Mouse (Mus musculus): ENCODE measurements around the gene Tcf20. TPM values are rescaled to one million over a fixed set of nuclear protein-coding genes. Genes with fewer than 3 reads are reported as not detected.

Tcf20 gene
- polyA plus RNA-seq, 1 experiment from 2014 or later: 14.3 TPM

- peak overlapping the region; percentile 65 for H3K4me2 ChIP-seq (replicated peaks)
- WGBS: 9% methylated on average over 6 of the region's 6 CpGs
- peaks cover 14% of the 10 kb centered on the region for H3K27me3 ChIP-seq
- H3K27ac ChIP-seq: peak overlapping the region; percentile 72
- H3K4me1 ChIP-seq: peaks cover 47% of the 10 kb centered on the region
- H3K36me3 ChIP-seq: no peaks in the 10 kb centered on the region
- 0 out of 2 replicates have a peak overlapping the region, but pooled peaks have one; percentile 50 for H3K9ac ChIP-seq
- H3K9me3 ChIP-seq: no peaks in the 10 kb centered on the region
- peak overlapping the region; percentile 29 for H3K4me3 ChIP-seq
- no peak for ATAC-seq (ENCODE audit: low FRiP score, low read depth)
Measured at GRCm38 (mm10) chr15:82967947-82968346, 19.7 kb downstream of the Tcf20 start.

DNA sequence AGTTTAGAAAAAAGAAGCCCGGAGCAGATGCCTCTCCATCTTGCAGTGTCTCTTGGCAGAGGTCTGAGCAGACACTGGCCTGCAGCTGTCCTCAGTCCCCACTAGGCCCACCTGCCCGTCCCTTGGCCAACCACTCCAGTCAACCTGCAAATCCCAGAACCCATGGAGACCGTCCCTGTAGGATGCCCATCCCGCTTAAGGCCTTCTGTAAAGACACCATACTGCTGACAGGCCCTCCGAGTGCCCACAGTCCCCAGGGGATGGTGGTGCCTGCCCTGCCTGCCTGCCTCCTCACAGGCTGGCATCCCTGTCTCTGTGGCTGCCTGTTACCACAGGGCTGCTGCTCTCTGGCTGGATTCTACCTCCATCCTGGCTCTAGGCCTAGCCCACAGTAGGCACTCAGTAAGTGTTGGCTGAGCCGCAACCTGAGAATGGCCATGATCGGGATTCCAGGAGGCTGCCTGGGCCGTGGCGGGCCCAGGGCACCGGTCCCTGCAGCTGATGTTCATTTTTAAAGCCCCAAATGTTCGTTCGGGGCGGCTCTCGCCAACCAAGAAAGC is 23.3 kb downstream of the Tcf20 start:
- 57% methylated on average over 14 of the region's 14 CpGs for WGBS
- Histone ChIP-seq H3K4me2 (replicated peaks) (peak overlapping the region; percentile 83), H3K27ac (peak overlapping the region; percentile 67), H3K4me1 (peaks cover 75% of the 10 kb centered on the region), H3K36me3 (no peaks in the 10 kb centered on the region), H3K27me3 (peaks cover 38% of the 10 kb centered on the region), H3K9me3 (no peaks in the 10 kb centered on the region), H3K4me3 (peak overlapping the region; percentile 61), H3K9ac (peak overlapping the region; percentile 31; the same call in 1 of the 2 replicates)
- no peak for ATAC-seq (ENCODE audit: low FRiP score, low read depth)

DNA sequence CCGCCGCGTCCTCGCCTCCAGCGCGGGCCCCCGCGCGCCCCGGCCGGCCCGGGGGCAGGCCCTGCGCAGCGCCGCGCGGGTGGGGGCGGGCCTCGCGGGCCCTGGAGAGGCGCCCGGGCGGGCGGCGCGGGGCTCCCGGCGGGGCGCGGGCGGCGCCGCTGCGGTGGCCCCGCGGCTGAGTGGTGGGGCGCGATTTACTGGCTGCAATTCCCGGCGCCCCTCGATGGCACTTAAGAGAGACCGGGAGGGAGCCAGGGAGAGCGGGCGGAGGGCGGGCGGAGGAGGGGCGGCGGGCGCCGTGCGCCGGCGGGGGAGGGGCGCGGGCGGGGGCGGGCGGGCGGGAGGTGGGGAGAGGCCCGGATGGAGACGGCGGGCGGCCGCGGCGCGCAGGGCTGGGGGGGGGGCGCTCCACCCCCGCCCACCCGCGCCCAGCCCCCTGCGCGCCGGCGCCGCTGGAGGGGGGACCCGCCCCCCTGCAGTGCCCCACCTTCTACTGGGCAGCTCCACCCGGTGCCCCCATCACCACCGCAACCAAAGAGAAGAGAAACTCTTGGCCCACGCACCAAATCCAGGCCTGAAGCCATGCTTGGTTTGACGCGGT is 24.0 kb downstream of the Tcf20 start:
- peak overlapping the region; percentile 67; the same call in 1 of the 2 replicates for H3K27ac ChIP-seq
- peak overlapping the region; percentile 61 for H3K4me3 ChIP-seq
- H3K9me3 ChIP-seq: no peaks in the 10 kb centered on the region
- H3K36me3 ChIP-seq: no peaks in the 10 kb centered on the region
- 1% methylated on average over 34 of the region's 82 CpGs for WGBS
- peaks cover 43% of the 10 kb centered on the region for H3K27me3 ChIP-seq
- peaks cover 75% of the 10 kb centered on the region for H3K4me1 ChIP-seq
- peak overlapping the region; percentile 70 for H3K9ac ChIP-seq
- peak overlapping the region; percentile 83 for H3K4me2 ChIP-seq (replicated peaks)
- ATAC-seq (ENCODE audit: low FRiP score, low read depth): peak; percentile 39; the same call in 1 of the 2 replicates

DNA sequence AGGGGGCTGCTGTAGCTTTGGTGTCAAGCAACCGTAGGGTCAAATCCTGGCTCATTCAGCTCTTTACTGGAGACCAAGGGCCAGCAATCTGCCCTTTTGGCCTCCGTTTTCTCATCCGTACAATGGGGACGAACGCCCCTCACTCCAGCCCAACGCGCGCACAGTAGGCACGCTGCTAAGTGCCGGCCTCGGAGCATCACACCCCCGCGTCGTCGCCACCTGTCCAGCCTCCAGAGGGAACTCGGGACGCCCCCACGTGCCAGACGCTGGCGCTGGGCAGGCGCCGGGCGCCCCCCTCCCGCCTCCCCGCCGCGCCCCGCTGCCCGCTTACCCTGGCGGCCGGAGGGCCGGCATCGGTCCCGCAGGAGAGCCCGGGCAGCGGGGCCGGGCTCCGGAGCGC is 24.6 kb downstream of the Tcf20 start:
- peaks cover 45% of the 10 kb centered on the region for H3K27me3 ChIP-seq
- no peak for ATAC-seq (ENCODE audit: low FRiP score, low read depth)
- no peaks in the 10 kb centered on the region for H3K36me3 ChIP-seq
- H3K27ac ChIP-seq: peak overlapping the region; percentile 53; the same call in 1 of the 2 replicates
- 5% methylated on average over 27 of the region's 39 CpGs for WGBS
- H3K4me3 ChIP-seq: peak overlapping the region; percentile 61
- peak overlapping the region; percentile 83 for H3K4me2 ChIP-seq (replicated peaks)
- peak overlapping the region; percentile 76 for H3K9ac ChIP-seq
- H3K4me1 ChIP-seq: peaks cover 75% of the 10 kb centered on the region
- no peaks in the 10 kb centered on the region for H3K9me3 ChIP-seq

DNA sequence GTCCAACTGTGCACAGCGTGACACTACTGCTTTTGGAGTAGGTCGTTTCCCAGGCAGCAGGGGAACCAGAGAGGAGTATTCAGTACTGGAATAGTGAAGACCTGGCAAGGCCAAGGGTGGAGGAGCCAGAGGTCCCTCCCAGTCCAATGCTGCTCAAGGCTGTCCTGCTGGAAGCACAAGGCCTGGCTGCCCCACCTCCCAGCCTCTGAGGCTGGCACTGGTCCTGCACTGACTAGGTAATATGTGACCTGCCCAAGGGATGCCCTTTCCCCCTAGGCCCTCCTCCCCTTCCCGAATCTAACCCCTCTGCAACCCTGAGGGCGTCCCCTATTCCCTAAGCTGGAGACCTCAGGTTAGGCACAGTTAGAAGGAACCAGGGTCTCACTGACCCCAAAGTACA is 25.1 kb downstream of the Tcf20 start:
- peak overlapping the region; percentile 61 for H3K4me3 ChIP-seq
- H3K4me2 ChIP-seq (replicated peaks): peak overlapping the region; percentile 83
- H3K4me1 ChIP-seq: peaks cover 75% of the 10 kb centered on the region
- WGBS: 31% methylated on average over 4 of the region's 4 CpGs
- no peaks in the 10 kb centered on the region for H3K36me3 ChIP-seq
- no peak for ATAC-seq (ENCODE audit: low FRiP score, low read depth)
- H3K9ac ChIP-seq: peak overlapping the region; percentile 76; the same call in 1 of the 2 replicates
- no peak overlapping the region; the same call in 1 of the 2 replicates for H3K27ac ChIP-seq
- peaks cover 45% of the 10 kb centered on the region for H3K27me3 ChIP-seq
- no peaks in the 10 kb centered on the region for H3K9me3 ChIP-seq

- peaks cover 40% of the 10 kb centered on the region for H3K27me3 ChIP-seq
- no peaks in the 10 kb centered on the region for H3K9me3 ChIP-seq
- no peak for ATAC-seq (ENCODE audit: low FRiP score, low read depth)
- H3K9ac ChIP-seq: peak overlapping the region; percentile 48
- H3K4me1 ChIP-seq: peaks cover 84% of the 10 kb centered on the region
- no peak overlapping the region for H3K27ac ChIP-seq
- H3K4me3 ChIP-seq: peak overlapping the region; percentile 61
- no peaks in the 10 kb centered on the region for H3K36me3 ChIP-seq
- WGBS: 1% methylated on average over 26 of the region's 26 CpGs
- H3K4me2 ChIP-seq (replicated peaks): peak overlapping the region; percentile 83
Measured at GRCm38 (mm10) chr15:82960786-82961561, 26.7 kb downstream of the Tcf20 start.

- Histone ChIP-seq H3K27ac (no peak overlapping the region), H3K4me1 (peaks cover 92% of the 10 kb centered on the region), H3K27me3 (peaks cover 53% of the 10 kb centered on the region), H3K36me3 (no peaks in the 10 kb centered on the region), H3K9me3 (no peaks in the 10 kb centered on the region), H3K9ac (0 out of 2 replicates have a peak overlapping the region, but pooled peaks have one; percentile 13), H3K4me2 (replicated peaks) (peak overlapping the region; percentile 55; the same call in 1 of the 2 replicates), H3K4me3 (no peak overlapping the region)
- 49% methylated on average over 12 of the region's 12 CpGs for WGBS
- ATAC-seq (ENCODE audit: low FRiP score, low read depth): no peak
Measured at GRCm38 (mm10) chr15:82959151-82959550, 28.5 kb downstream of the Tcf20 start.

DNA sequence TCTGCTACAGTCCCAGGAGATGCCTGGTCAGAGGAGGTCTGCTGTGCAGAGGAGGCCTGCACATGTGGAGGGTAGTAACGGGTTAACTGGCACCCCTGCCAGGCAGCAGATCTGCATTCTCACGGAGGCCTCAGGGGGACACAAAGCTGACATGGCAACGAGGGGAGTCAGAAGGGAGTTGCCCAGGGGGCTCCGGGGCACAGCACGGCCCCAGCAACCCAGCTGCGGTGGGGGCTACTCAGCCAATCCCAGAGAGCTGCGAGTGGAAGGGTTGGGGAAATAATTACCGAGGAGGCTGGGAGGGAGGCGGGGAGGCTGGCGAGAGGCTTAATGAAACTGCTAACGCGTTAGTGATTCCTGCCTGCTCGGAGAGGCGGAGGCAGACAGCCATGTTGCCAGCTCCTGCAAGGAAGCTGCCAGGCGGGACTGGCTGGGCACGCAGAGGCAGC is 29.4 kb downstream of the Tcf20 start:
- H3K9me3 ChIP-seq: no peaks in the 10 kb centered on the region

DNA sequence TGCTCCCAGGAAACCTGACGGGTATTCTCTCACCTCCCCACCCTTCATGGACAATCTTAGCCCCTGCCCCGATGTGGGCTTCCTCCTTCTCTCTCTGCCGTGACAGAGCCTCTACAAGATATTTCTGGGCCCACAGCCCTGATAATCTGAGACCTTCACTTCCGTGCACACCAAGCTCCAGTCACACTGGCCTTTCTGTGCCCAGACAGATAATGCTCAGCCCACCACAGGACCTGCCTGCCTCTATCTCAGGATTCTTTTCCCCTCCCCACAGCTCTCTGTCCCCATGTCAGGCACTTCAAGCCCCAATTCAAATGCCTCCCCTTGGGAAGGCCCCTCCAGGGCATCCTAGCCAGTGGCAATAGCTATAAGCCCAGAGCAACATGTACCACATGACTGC is 31.0 kb downstream of the Tcf20 start:
- WGBS: 76% methylated on average over 4 of the region's 4 CpGs
- Histone ChIP-seq H3K4me1 (peaks cover 97% of the 10 kb centered on the region), H3K27me3 (peaks cover 66% of the 10 kb centered on the region), H3K9ac (no peak overlapping the region), H3K36me3 (peaks cover 4% of the 10 kb centered on the region; the same call in 1 of the 2 replicates), H3K9me3 (no peaks in the 10 kb centered on the region), H3K27ac (no peak overlapping the region), H3K4me2 (replicated peaks) (no peak overlapping the region), H3K4me3 (no peak overlapping the region)
- ATAC-seq (ENCODE audit: low FRiP score, low read depth): no peak

More for the DNA sequence above, 29.4 kb downstream of the Tcf20 start:
- Histone ChIP-seq H3K36me3 (peaks cover 4% of the 10 kb centered on the region; the same call in 1 of the 2 replicates), H3K27ac (no peak overlapping the region), H3K4me1 (peaks cover 97% of the 10 kb centered on the region), H3K27me3 (peaks cover 59% of the 10 kb centered on the region), H3K4me2 (replicated peaks) (peak overlapping the region; percentile 55), H3K9ac (peak overlapping the region; percentile 50), H3K4me3 (peak overlapping the region; percentile 19)
- 9% methylated on average over 16 of the region's 16 CpGs for WGBS
- ATAC-seq (ENCODE audit: low FRiP score, low read depth): no peak

DNA sequence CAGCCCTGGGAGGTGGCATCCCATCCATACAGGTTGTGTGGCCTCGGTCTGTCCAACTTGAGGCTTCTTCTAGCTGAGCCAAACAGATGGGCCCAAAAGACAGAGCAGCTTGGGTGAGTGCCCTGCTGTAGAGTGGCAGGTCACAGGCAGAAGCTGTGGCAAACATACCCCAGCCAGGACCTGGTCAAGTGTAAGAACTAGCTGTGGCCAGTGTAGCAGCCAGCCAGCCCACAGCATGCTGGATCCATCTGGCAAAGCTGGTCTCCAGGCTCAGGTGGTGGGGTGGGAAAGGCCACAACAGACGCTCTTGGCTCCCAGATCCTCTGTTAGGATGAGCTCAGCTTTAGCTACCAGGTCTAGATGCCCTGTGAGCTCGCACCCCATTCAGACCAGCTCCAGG is 31.4 kb downstream of the Tcf20 start:
- H3K27me3 ChIP-seq: peaks cover 66% of the 10 kb centered on the region

DNA sequence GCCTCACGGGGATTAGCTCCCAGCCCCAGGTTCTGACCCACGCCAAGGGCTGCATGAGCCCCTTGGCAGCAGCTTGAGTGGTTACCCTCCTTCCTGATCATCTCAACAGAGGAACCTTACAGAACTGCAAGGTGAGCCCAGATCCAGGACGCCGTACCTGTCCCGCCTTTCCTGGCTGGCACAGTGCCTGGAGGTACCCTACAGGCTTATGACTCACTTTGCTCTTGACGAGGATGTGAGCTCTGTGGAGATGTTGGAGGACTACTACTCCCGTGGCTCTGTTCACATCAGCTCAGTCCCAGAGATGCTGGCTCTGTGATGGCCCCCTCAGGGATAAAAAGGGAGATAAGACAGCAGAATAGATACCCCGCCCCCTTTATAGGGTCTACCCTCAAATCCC is 32.4 kb downstream of the Tcf20 start:
- no peak for ATAC-seq (ENCODE audit: low FRiP score, low read depth)
- Histone ChIP-seq H3K9ac (no peak overlapping the region), H3K27me3 (peaks cover 66% of the 10 kb centered on the region), H3K4me3 (no peak overlapping the region), H3K4me2 (replicated peaks) (no peak overlapping the region), H3K36me3 (peaks cover 4% of the 10 kb centered on the region; the same call in 1 of the 2 replicates), H3K4me1 (peaks cover 97% of the 10 kb centered on the region), H3K9me3 (no peaks in the 10 kb centered on the region), H3K27ac (no peak overlapping the region)
- 86% methylated on average over 8 of the region's 8 CpGs for WGBS

More for the DNA sequence above, 31.4 kb downstream of the Tcf20 start:
- Histone ChIP-seq H3K36me3 (peaks cover 4% of the 10 kb centered on the region; the same call in 1 of the 2 replicates), H3K4me2 (replicated peaks) (no peak overlapping the region), H3K9ac (no peak overlapping the region), H3K9me3 (no peaks in the 10 kb centered on the region), H3K27ac (no peak overlapping the region), H3K4me3 (no peak overlapping the region), H3K4me1 (peaks cover 97% of the 10 kb centered on the region)
- no peak for ATAC-seq (ENCODE audit: low FRiP score, low read depth)
- 79% methylated on average over 3 of the region's 3 CpGs for WGBS

GRCm38 (mm10) chr15:82954034-82954433 is 33.6 kb downstream of the Tcf20 start:
- no peak overlapping the region for H3K4me2 ChIP-seq (replicated peaks)
- peaks cover 89% of the 10 kb centered on the region for H3K4me1 ChIP-seq
- H3K27me3 ChIP-seq: peaks cover 61% of the 10 kb centered on the region
- no peak overlapping the region for H3K27ac ChIP-seq
- no peak for ATAC-seq (ENCODE audit: low FRiP score, low read depth)
- H3K4me3 ChIP-seq: no peak overlapping the region
- peaks cover 4% of the 10 kb centered on the region; the same call in 1 of the 2 replicates for H3K36me3 ChIP-seq
- no peak overlapping the region for H3K9ac ChIP-seq
- no peaks in the 10 kb centered on the region for H3K9me3 ChIP-seq
- 61% methylated on average over 5 of the region's 5 CpGs for WGBS

All from limb, embryonic 13.5 days (tissue).